Comparison of ENCODE assay signal across 7 mouse cellular contexts in the genomic region with DNA sequence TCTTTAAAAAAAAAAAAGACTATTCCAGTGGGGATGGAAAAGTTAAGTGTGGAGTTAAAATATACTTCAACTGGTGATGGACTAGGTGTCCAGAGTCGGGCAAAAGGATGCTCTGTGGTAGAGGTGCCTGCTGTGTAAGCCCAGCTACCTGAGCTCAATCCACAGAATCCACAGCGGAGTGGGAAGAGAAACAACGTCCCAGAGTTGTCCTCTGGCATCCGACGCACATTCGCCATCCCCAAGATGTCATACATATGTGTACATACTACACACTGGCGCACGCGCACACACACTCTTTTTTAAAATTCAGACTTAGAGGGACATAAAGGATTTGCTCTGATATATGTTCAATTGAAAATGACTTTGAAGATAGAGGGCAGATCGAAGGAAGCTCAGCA. TPM values are rescaled to one million over a fixed set of nuclear protein-coding genes. Genes with fewer than 3 reads are reported as not detected.
DNase-seq lines count a peak whose midpoint lies in the region; ATAC-seq and TF ChIP-seq lines count a peak whose summit lies in the region.

No protein-coding gene starts in this region.

- H3K27ac ChIP-seq in spleen, adult 2 months (ENCODE audit: insufficient read depth, low read length), result no peak overlapping the region
- H3K27ac ChIP-seq in forebrain, embryonic 12.5 days, result no peak overlapping the region
- H3K27ac ChIP-seq in liver, adult 2 months (replicated peaks; ENCODE audit: insufficient read depth, low read depth, low read length), result no peak overlapping the region

- no peak for TF ChIP-seq CTCF in spleen, adult 2 months (IDR thresholded peaks at IDR 0.05; ENCODE audit: extremely low read depth, insufficient read depth, insufficient read length, insufficient replicate concordance)
- TF ChIP-seq CTCF in liver, adult 2 months (IDR thresholded peaks at IDR 0.05; ENCODE audit: low read depth, low read length), result no peak

- no peak for DNase-seq in spleen, adult 2 months (ENCODE audit: low read depth in 1 of 2, low spot score in 2 of 2)
- no peak for DNase-seq in spleen, postnatal 36 days (ENCODE audit: low spot score in 2 of 2)
- peak; percentile 30 for DNase-seq in liver, adult 2 months (ENCODE audit: extremely low read depth, low read depth, low spot score)
- DNase-seq in right cerebral cortex, postnatal 36 days (ENCODE audit: low spot score in 2 of 2), result no peak
- no peak for DNase-seq in right cerebral cortex, postnatal 14 days
- no peak for DNase-seq in retina, postnatal 1 day

- peaks cover 10% of the 10 kb centered on the region; the same call in 1 of the 2 replicates for H3K79me2 ChIP-seq in liver, adult 2 months (ENCODE audit: control insufficient read depth, insufficient read depth, low read length)

- ATAC-seq in forebrain, embryonic 12.5 days (ENCODE audit: low FRiP score), result no peak

- peaks cover 22% of the 10 kb centered on the region for H3K4me1 ChIP-seq in spleen, adult 2 months (ENCODE audit: control insufficient read depth, insufficient read depth, insufficient read length)
- H3K4me1 ChIP-seq in forebrain, embryonic 12.5 days, result peaks cover 20% of the 10 kb centered on the region
- H3K4me1 ChIP-seq in liver, adult 2 months (ENCODE audit: control insufficient read depth, insufficient read depth, low read length), result peaks cover 5% of the 10 kb centered on the region; the same call in 1 of the 2 replicates

- no peaks in the 10 kb centered on the region; the same call in 1 of the 2 replicates for H3K36me3 ChIP-seq in spleen, adult 2 months (ENCODE audit: control insufficient read depth, insufficient read depth, low read length)
- no peaks in the 10 kb centered on the region for H3K36me3 ChIP-seq in forebrain, embryonic 12.5 days (replicated peaks)
- H3K36me3 ChIP-seq in liver, adult 2 months (ENCODE audit: control insufficient read depth, insufficient read depth, low read length), result no peaks in the 10 kb centered on the region

- no peaks in the 10 kb centered on the region for H3K27me3 ChIP-seq in spleen, adult 2 months (ENCODE audit: control insufficient read depth, insufficient read depth, low read length)
- no peaks in the 10 kb centered on the region for H3K27me3 ChIP-seq in forebrain, embryonic 12.5 days
- H3K27me3 ChIP-seq in liver, adult 2 months (ENCODE audit: control insufficient read depth, insufficient read depth, low read length), result no peaks in the 10 kb centered on the region

- H3K9me3 ChIP-seq in forebrain, embryonic 12.5 days, result no peaks in the 10 kb centered on the region

- peak overlapping the region; percentile 73 for H3K9ac ChIP-seq in forebrain, embryonic 12.5 days
- H3K9ac ChIP-seq in liver, adult 2 months (ENCODE audit: low read depth, low read length), result no peak overlapping the region

- H3K4me3 ChIP-seq in spleen, adult 2 months (ENCODE audit: extremely low read depth, insufficient read depth, insufficient read length), result peak overlapping the region; percentile 4; the same call in 1 of the 2 replicates
- peak overlapping the region; percentile 79 for H3K4me3 ChIP-seq in forebrain, embryonic 12.5 days (replicated peaks)
- no peak overlapping the region for H3K4me3 ChIP-seq in liver, adult 2 months (ENCODE audit: insufficient read depth, low read depth, low read length)

- H3K4me2 ChIP-seq in forebrain, embryonic 12.5 days, result peak overlapping the region; percentile 84

- TF ChIP-seq POLR2A in spleen, adult 2 months (IDR thresholded peaks at IDR 0.05; ENCODE audit: low read depth, low read length), result no peak
- no peak for TF ChIP-seq POLR2A in liver, adult 2 months (IDR thresholded peaks at IDR 0.05; ENCODE audit: extremely low read depth, insufficient read depth, low read length)

- WGBS in spleen, adult 2 months, result 51% methylated on average over 10 of the region's 10 CpGs
- 51% methylated on average over 10 of the region's 10 CpGs for WGBS in forebrain, embryonic 12.5 days
- 41% methylated on average over 10 of the region's 10 CpGs for WGBS in liver, adult 2 months

RNA-seq across cellular contexts. Expression of a gene that starts 0.9 kb away (rescaled TPM):
- 23.6 and 26.2 TPM in 2 replicates for polyA plus RNA-seq in spleen, adult 2 months (2012; rRNA removed)
- 140 and 160 TPM in 2 replicates for polyA plus RNA-seq in forebrain, embryonic 12.5 days (2016; fragmentation: Nextera tagmentation; extraction: Ambion mirVana)
- total RNA-seq in liver, adult 2 months (2014; rRNA removed), result 19.9 and 21.4 TPM in 2 replicates
- 10.3 and 10.5 TPM in 2 replicates for polyA plus RNA-seq in liver, adult 2 months (2012; rRNA removed)

RNA-seq across cellular contexts. Expression of a gene that starts 1.0 kb away (rescaled TPM):
- 4.0 and 4.7 TPM in 2 replicates for polyA plus RNA-seq in spleen, adult 2 months (2012; rRNA removed)
- polyA plus RNA-seq in forebrain, embryonic 12.5 days (2016; fragmentation: Nextera tagmentation; extraction: Ambion mirVana), result 20.0 and 21.0 TPM in 2 replicates
- total RNA-seq in liver, adult 2 months (2014; rRNA removed), result 1.8 and 2.5 TPM in 2 replicates
- 0.93 and 1.1 TPM in 2 replicates for polyA plus RNA-seq in liver, adult 2 months (2012; rRNA removed)
